ENCODE assay signal across 19 mouse cellular contexts in the genomic region with DNA sequence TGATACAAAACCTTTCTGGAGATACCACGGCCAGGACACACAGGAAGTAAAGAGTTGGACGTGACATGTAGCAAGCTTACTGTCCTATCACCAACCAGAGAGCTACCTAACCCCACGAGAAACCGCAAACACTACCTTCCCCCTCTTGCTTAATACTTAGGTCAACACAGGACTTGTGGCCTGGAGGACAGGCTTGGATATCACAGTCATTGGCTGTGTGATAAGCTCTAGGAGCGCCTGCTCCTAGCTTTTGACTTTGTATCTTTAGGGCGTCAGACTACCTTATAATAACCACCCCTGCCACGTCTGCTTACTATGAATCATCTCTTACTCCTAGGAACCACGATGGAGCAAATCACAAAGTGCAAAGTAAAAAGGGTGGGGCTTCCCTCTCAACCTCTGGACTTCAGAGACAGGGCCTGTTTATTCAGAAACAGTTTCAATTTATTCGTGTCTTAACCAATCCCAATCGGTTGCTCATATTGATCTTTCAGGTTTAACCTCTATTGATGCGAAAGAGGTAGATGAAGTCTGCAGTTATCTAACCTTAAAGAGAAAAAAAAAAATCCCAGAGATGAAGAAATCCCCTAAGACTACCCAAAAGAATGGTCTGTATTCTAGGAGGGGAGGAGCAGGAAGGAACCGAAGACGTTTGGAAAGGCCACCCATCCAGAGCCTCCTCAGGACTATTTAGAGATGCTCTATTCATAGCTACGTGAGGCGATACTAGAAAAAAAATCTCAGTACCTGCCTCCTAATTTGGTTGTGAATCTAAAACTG. TPM values are rescaled to one million over a fixed set of nuclear protein-coding genes. Genes with fewer than 3 reads are reported as not detected.
DNase-seq lines count a peak whose midpoint lies in the region; ATAC-seq and TF ChIP-seq lines count a peak whose summit lies in the region.
"Had no signal": no experiment of that assay in that cellular context is flagged by ENCODE, and none has a peak within 500 bp of the region (broad histone marks: within the 10 kb centered on the region; RNA-seq: fewer than 3 reads in every experiment).

No protein-coding gene starts in this region.

- no peak for TF ChIP-seq POLR2A in liver, adult 2 months (IDR thresholded peaks at IDR 0.05; ENCODE audit: extremely low read depth, insufficient read depth, low read length)

- 0 out of 2 replicates have a peak overlapping the region, but pooled peaks have one; percentile 29 for H3K9ac ChIP-seq in liver, adult 2 months (ENCODE audit: low read depth, low read length)
- no peak overlapping the region for H3K9ac ChIP-seq in liver, embryonic 13.5 days
- H3K9ac ChIP-seq in forebrain, embryonic 15.5 days (replicated peaks): no peak overlapping the region
- H3K9ac ChIP-seq: heart, embryonic 12.5 days; limb, embryonic 15.5 days; midbrain, embryonic 12.5 days had no signal

- peak overlapping the region; percentile 61 for H3K27ac ChIP-seq in liver, adult 2 months (replicated peaks; ENCODE audit: insufficient read depth, low read depth, low read length)
- no peak overlapping the region for H3K27ac ChIP-seq in liver, embryonic 13.5 days
- no peak overlapping the region for H3K27ac ChIP-seq in forebrain, embryonic 15.5 days (replicated peaks)
- H3K27ac ChIP-seq: forebrain, embryonic 10.5 days; limb, embryonic 15.5 days; midbrain, embryonic 12.5 days had no signal

- H3K4me3 ChIP-seq in liver, adult 2 months (ENCODE audit: insufficient read depth, low read depth, low read length): peak overlapping the region; percentile 10; the same call in 1 of the 2 replicates
- H3K4me3 ChIP-seq in liver, embryonic 13.5 days (replicated peaks): no peak overlapping the region
- no peak overlapping the region for H3K4me3 ChIP-seq in forebrain, embryonic 15.5 days
- H3K4me3 ChIP-seq: forebrain, embryonic 10.5 days; heart, embryonic 12.5 days; limb, embryonic 15.5 days; midbrain, embryonic 12.5 days had no signal

- H3K9me3 ChIP-seq in liver, embryonic 13.5 days (replicated peaks): no peaks in the 10 kb centered on the region
- H3K9me3 ChIP-seq in forebrain, embryonic 15.5 days: no peaks in the 10 kb centered on the region
- H3K9me3 ChIP-seq: forebrain, embryonic 10.5 days; heart, embryonic 12.5 days; limb, embryonic 15.5 days; midbrain, embryonic 12.5 days had no signal

- peaks cover 3% of the 10 kb centered on the region; the same call in 1 of the 2 replicates for H3K36me3 ChIP-seq in liver, adult 2 months (ENCODE audit: control insufficient read depth, insufficient read depth, low read length)
- H3K36me3 ChIP-seq in liver, embryonic 13.5 days: peaks cover 7% of the 10 kb centered on the region; the same call in 1 of the 2 replicates
- no peaks in the 10 kb centered on the region for H3K36me3 ChIP-seq in forebrain, embryonic 15.5 days

- 39% methylated on average over 15 of the region's 15 CpGs for WGBS in liver, adult 2 months
- WGBS in liver, embryonic 13.5 days (ENCODE audit: insufficient replicate concordance): 57% methylated on average over 15 of the region's 15 CpGs
- 95% methylated on average over 15 of the region's 15 CpGs for WGBS in forebrain, embryonic 15.5 days

- peaks cover 20% of the 10 kb centered on the region; the same call in 1 of the 2 replicates for H3K4me1 ChIP-seq in liver, adult 2 months (ENCODE audit: control insufficient read depth, insufficient read depth, low read length)
- H3K4me1 ChIP-seq in liver, embryonic 13.5 days (replicated peaks): peaks cover 36% of the 10 kb centered on the region
- no peaks in the 10 kb centered on the region for H3K4me1 ChIP-seq in forebrain, embryonic 15.5 days
- H3K4me1 ChIP-seq: midbrain, embryonic 12.5 days had no signal

- ATAC-seq in liver, embryonic 13.5 days (ENCODE audit: low read depth): peak; percentile 73
- ATAC-seq in neutrophil, adult 5-6 weeks (ENCODE audit: extremely low read depth, insufficient number of reproducible peaks, low FRiP score, poor library complexity, severe bottlenecking): peak; percentile 46; the same call in 1 of the 2 replicates
- no peak for ATAC-seq in forebrain, embryonic 15.5 days (replicated peaks)
- ATAC-seq: hindbrain, embryonic 16.5 days had no signal

- no peak for TF ChIP-seq CTCF in liver, adult 2 months (IDR thresholded peaks at IDR 0.05; ENCODE audit: low read depth, low read length)

- H3K27me3 ChIP-seq in liver, adult 2 months (ENCODE audit: control insufficient read depth, insufficient read depth, low read length): no peaks in the 10 kb centered on the region
- no peaks in the 10 kb centered on the region for H3K27me3 ChIP-seq in liver, embryonic 13.5 days
- H3K27me3 ChIP-seq in forebrain, embryonic 15.5 days: no peaks in the 10 kb centered on the region
- H3K27me3 ChIP-seq: heart, embryonic 12.5 days; limb, embryonic 15.5 days; midbrain, embryonic 12.5 days had no signal

- H3K79me2 ChIP-seq in liver, adult 2 months (ENCODE audit: control insufficient read depth, insufficient read depth, low read length): peaks cover 12% of the 10 kb centered on the region; the same call in 1 of the 2 replicates

- peak; percentile 89 for DNase-seq in liver, adult 2 months (ENCODE audit: extremely low read depth, low read depth, low spot score)
- no peak for DNase-seq in liver
- DNase-seq in liver, embryonic 13.5 days: no peak
- no peak for DNase-seq in ovary, postnatal 36 days (ENCODE audit: low spot score)
- DNase-seq in spleen, adult 18-20 months: no peak
- DNase-seq: cerebellum, adult 9-10 months; layer of hippocampus, postnatal 36 days; lung, postnatal 14 days; retina, postnatal 1 day; thymus, postnatal 14 days had no signal

- H3K4me2 ChIP-seq in liver, embryonic 13.5 days: no peak overlapping the region
- H3K4me2 ChIP-seq in forebrain, embryonic 15.5 days (replicated peaks): no peak overlapping the region
- H3K4me2 ChIP-seq: heart, embryonic 12.5 days; limb, embryonic 15.5 days; midbrain, embryonic 12.5 days had no signal

RNA-seq across cellular contexts. Expression of a gene that starts 16.1 kb away (rescaled TPM):
- 24.6 and 34.5 TPM in 2 replicates for total RNA-seq in liver, adult 2 months (2014; rRNA removed)
- polyA plus RNA-seq in liver, adult 2 months (2012; rRNA removed): 2.8 and 3.1 TPM in 2 replicates
- 17.5 and 20.3 TPM in 2 replicates for polyA plus RNA-seq in liver, embryonic 13.5 days (2015; fragmentation: Nextera tagmentation; extraction: Ambion mirVana)
- total RNA-seq in neutrophil, adult 5-6 weeks (2017): 63.2 and 74.1 TPM in 2 replicates
- polyA plus RNA-seq in forebrain, embryonic 15.5 days (2015; fragmentation: Nextera tagmentation; extraction: Ambion mirVana): 53.5 and 56.2 TPM in 2 replicates

RNA-seq across cellular contexts. Expression of a gene that starts 51.9 kb away (rescaled TPM):
- total RNA-seq in liver, adult 2 months (2014; rRNA removed): not detected in 2 replicates
- polyA plus RNA-seq in liver, adult 2 months (2012; rRNA removed): not detected in 2 replicates
- not detected in 2 replicates for polyA plus RNA-seq in liver, embryonic 13.5 days (2015; fragmentation: Nextera tagmentation; extraction: Ambion mirVana)
- total RNA-seq in neutrophil, adult 5-6 weeks (2017): not detected in 2 replicates
- 0.36 and 0.42 TPM in 2 replicates for polyA plus RNA-seq in forebrain, embryonic 15.5 days (2015; fragmentation: Nextera tagmentation; extraction: Ambion mirVana)
- polyA plus RNA-seq: C2C12; large intestine, adult 2 months had no signal
